1 mouse cellular context compared by ENCODE assay signal in the genomic region with DNA sequence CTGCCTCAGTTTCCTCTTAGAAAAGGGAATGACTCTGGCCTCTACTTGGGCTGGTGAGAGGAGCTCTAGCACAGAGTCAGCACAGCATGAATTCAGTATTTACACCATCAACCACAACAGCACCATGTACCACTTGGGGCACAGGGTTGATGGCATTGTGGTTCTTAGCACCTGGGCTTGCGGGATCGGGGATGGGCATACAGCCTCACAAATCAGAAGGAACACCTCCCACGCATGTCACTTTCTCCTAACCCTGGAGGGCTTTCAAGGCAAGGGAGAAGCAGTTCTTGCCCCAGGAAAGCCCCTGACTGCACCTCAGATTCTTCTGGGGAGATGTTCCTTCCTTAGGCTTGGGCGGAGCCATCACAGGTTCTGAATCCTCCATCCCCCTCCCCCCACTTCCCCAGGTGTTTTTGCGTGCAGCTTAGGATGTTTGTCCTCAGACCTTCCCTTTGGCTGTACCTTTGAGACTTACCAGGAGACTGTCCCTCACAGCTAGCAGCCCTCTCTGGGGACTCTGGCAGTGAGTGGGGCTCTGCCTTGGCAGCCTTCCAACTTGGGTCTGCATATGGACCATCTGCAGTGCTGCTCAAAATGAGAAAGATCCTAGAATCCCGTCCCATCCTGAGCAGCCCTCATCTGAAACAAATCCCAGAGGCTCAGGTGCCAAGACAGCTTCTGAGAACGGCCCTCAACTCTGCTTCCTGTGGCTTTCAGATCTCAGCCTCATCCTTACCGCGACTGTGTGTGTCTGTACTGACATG.
TF ChIP-seq lines count a peak whose summit lies in the region.

No protein-coding gene starts in this region.

TF ChIP-seq in CH12.LX, 34 proteins besides CTCF, POLR2A, EP300 and RAD21:
- TF ChIP-seq TBP (conservative IDR thresholded peaks at IDR 0.05; ENCODE audit: low read depth, low read length) (0 out of 2 replicates have a peak, but pooled peaks have one; percentile 43), ETS1 (conservative IDR thresholded peaks at IDR 0.05; ENCODE audit: low read depth, low read length) (peak; percentile 24; the same call in 1 of the 2 replicates), USF2 (conservative IDR thresholded peaks at IDR 0.05; ENCODE audit: low read depth, low read length) (no peak), JUND (conservative IDR thresholded peaks at IDR 0.05; ENCODE audit: low read depth, low read length) (no peak), MAZ (IDR thresholded peaks at IDR 0.05; ENCODE audit: low read depth, low read length) (no peak)
